Mouse (Mus musculus) intestine, postnatal 0 days (tissue): ENCODE results near the gene Hspa5. TPM values are rescaled to one million over a fixed set of nuclear protein-coding genes. Genes with fewer than 3 reads are reported as not detected.
"Not testable (repeated sequence)": the region's sequence is repeated elsewhere in the genome, so short reads cannot be mapped to it uniquely, and the experiment has no call there.

ENCODE experiments used
- ATAC-seq: fragments of 200-750 bp; cut with Nextera tagmentation; 2 replicates; pipeline ENCODE4 v1.8.0; 2017; ENCODE audit warnings: mild to moderate bottlenecking, moderate TSS enrichment, moderate library complexity
- H3K27ac ChIP-seq: fragments of 300-500 bp; sonication (generic); 2 replicates; pipeline ENCODE4 v1.5.1; 2014; ENCODE audit warnings: mild to moderate bottlenecking, low read depth, low read length, moderate library complexity
- H3K27me3 ChIP-seq: fragments of 300-500 bp; sonication (generic); replicated peaks from 2 replicates; pipeline ENCODE4 v1.6.1; 2014; ENCODE audit warnings: low read length, mixed read lengths; ENCODE audit not compliant: control insufficient read depth, insufficient read depth
- H3K36me3 ChIP-seq: fragments of 300-500 bp; sonication (generic); 2 replicates; pipeline ENCODE4 v1.6.1; 2014; ENCODE audit warnings: mild to moderate bottlenecking, moderate library complexity; ENCODE audit not compliant: control insufficient read depth, insufficient read depth
- H3K4me1 ChIP-seq: fragments of 300-500 bp; sonication (generic); replicated peaks from 2 replicates; pipeline ENCODE4 v1.6.1; 2014; ENCODE audit warnings: antibody characterized with exemption, low read length, mixed read lengths; ENCODE audit not compliant: control insufficient read depth, insufficient read depth
- H3K4me2 ChIP-seq: fragments of 300-500 bp; sonication (generic); replicated peaks from 2 replicates; pipeline ENCODE4 v1.6.1; 2014; ENCODE audit warnings: low read depth, mild to moderate bottlenecking, moderate library complexity
- H3K4me3 ChIP-seq: fragments of 300-500 bp; sonication (generic); 2 replicates; pipeline ENCODE4 v1.5.1; 2014; ENCODE audit warnings: low read depth, low read length
- H3K9ac ChIP-seq: fragments of 300-500 bp; sonication (generic); 2 replicates; pipeline ENCODE4 v1.6.1; 2014; ENCODE audit warnings: mild to moderate bottlenecking, low read depth, low read length
- H3K9me3 ChIP-seq: fragments of 300-500 bp; sonication (generic); 2 replicates; pipeline ENCODE4 v1.6.1; 2016; ENCODE audit warnings: mixed run types; ENCODE audit not compliant: control insufficient read depth
- CTCF ChIP-seq: sonication (generic); IDR thresholded peaks from 2 replicates; pipeline ENCODE4 v1.5.1; 2016; ENCODE audit warnings: low read depth, mild to moderate bottlenecking, control low read depth, antibody characterized with exemption, moderate library complexity
- WGBS: fragments of 180-500 bp; shearing (Covaris S2); extraction: QIAGEN DNeasy Blood & Tissue Kit; methylation state at CpG from one replicate; pipeline ENCODE4 v1.1.7; 2014; 5-methylcytosine and 5-hydroxymethylcytosine counted together
- polyA plus RNA-seq: library from polyadenylated mRNA; unstranded; fragments of >200 nt; fragmentation: Nextera tagmentation; extraction: Ambion mirVana; gene quantifications from 2 replicates; pipeline ENCODE4 v1.2.1, GENCODE M21; 2015

Gene Hspa5
- polyA plus RNA-seq, 1 experiment from 2014 or later: 457 TPM

- H3K4me2 ChIP-seq: no peak overlapping the region
- H3K36me3 ChIP-seq: peaks cover 51% of the 10 kb centered on the region
- no peak overlapping the region for H3K27ac ChIP-seq
- no peaks in the 10 kb centered on the region for H3K9me3 ChIP-seq
- no peak for ATAC-seq
- WGBS: 92% methylated on average over 3 of the region's 3 CpGs
- no peak overlapping the region for H3K9ac ChIP-seq
- H3K27me3 ChIP-seq: no peaks in the 10 kb centered on the region
- no peak overlapping the region for H3K4me3 ChIP-seq
- H3K4me1 ChIP-seq: no peaks in the 10 kb centered on the region
- TF ChIP-seq CTCF: no peak
Observed at GRCm38 (mm10) chr2:34810775-34811174, 39.0 kb downstream of the Hspa5 start.

- Histone ChIP-seq H3K4me1 (no peaks in the 10 kb centered on the region), H3K27ac (no peak overlapping the region), H3K36me3 (peaks cover 56% of the 10 kb centered on the region), H3K9me3 (no peaks in the 10 kb centered on the region), H3K4me2 (no peak overlapping the region), H3K27me3 (no peaks in the 10 kb centered on the region), H3K4me3 (no peak overlapping the region), H3K9ac (no peak overlapping the region)
- no peak for TF ChIP-seq CTCF
- 85% methylated on average over 7 of the region's 7 CpGs for WGBS
- ATAC-seq: no peak
Observed at GRCm38 (mm10) chr2:34812706-34813105, 40.9 kb downstream of the Hspa5 start.

- H3K27ac ChIP-seq, H3K4me3 ChIP-seq, H3K9me3 ChIP-seq, H3K4me1 ChIP-seq, H3K9ac ChIP-seq, H3K4me2 ChIP-seq, H3K27me3 ChIP-seq, ATAC-seq: not testable (repeated sequence)
- 88% methylated on average over 2 of the region's 2 CpGs for WGBS
- peaks cover 41% of the 10 kb centered on the region for H3K36me3 ChIP-seq
Observed at GRCm38 (mm10) chr2:34815893-34816292, 44.1 kb downstream of the Hspa5 start.

- Histone ChIP-seq H3K9me3 (no peaks in the 10 kb centered on the region), H3K4me2 (no peak overlapping the region), H3K27me3 (no peaks in the 10 kb centered on the region), H3K4me3 (no peak overlapping the region), H3K4me1 (no peaks in the 10 kb centered on the region), H3K9ac (no peak overlapping the region), H3K27ac (no peak overlapping the region), H3K36me3 (peaks cover 24% of the 10 kb centered on the region)
- WGBS: 91% methylated on average over 2 of the region's 2 CpGs
- TF ChIP-seq CTCF: 0 out of 2 replicates have a peak, but pooled peaks have one; percentile 11
- no peak for ATAC-seq
Observed at GRCm38 (mm10) chr2:34818492-34818891, 46.7 kb downstream of the Hspa5 start.

GRCm38 (mm10) chr2:34825827-34826459 is 54.2 kb downstream of the Hspa5 start, which contains the start of gene Fbxw2:
Gene Fbxw2 (minus strand): TSS chr2:34826311.
- peak within 1 kb of the TSS; percentile 88 for H3K27ac ChIP-seq
- peak within 1 kb of the TSS; percentile 75 for H3K4me2 ChIP-seq
- no peak for TF ChIP-seq CTCF
- under 1% methylated on average over 55 of the region's 57 CpGs for WGBS
- H3K36me3 ChIP-seq: peaks cover 3% of the 10 kb centered on the region; the same call in 1 of the 2 replicates
- peak within 1 kb of the TSS; percentile 98 for H3K9ac ChIP-seq
- H3K4me3 ChIP-seq: peak within 1 kb of the TSS; percentile 95
- 0 out of 2 replicates have a peak, but pooled peaks cover 9% of the 10 kb centered on the region for H3K4me1 ChIP-seq
- H3K27me3 ChIP-seq: no peaks in the 10 kb centered on the region
- ATAC-seq: peak; percentile 97
- no peaks in the 10 kb centered on the region for H3K9me3 ChIP-seq

GRCm38 (mm10) chr2:34826460-34827231 is 54.9 kb downstream of the Hspa5 start:
- TF ChIP-seq CTCF: no peak
- Histone ChIP-seq H3K4me1 (0 out of 2 replicates have a peak, but pooled peaks cover 9% of the 10 kb centered on the region), H3K27ac (peak overlapping the region; percentile 88; the same call in 1 of the 2 replicates), H3K4me3 (peak overlapping the region; percentile 95), H3K4me2 (peak overlapping the region; percentile 75), H3K9ac (peak overlapping the region; percentile 98), H3K9me3 (no peaks in the 10 kb centered on the region), H3K27me3 (no peaks in the 10 kb centered on the region), H3K36me3 (no peaks in the 10 kb centered on the region)
- ATAC-seq: peak; percentile 11; the same call in 1 of the 2 replicates
- WGBS: 36% methylated on average over 20 of the region's 21 CpGs

Other genes with a start within 250 kb of the Hspa5 start
- gene Gapvd1, start 16.7 kb upstream of the Hspa5 start, polyA plus RNA-seq: 31.3 and 34.6 TPM in 2 replicates
- 19.1 and 19.6 TPM in 2 replicates for gene Rabepk, start 27.9 kb downstream of the Hspa5 start, polyA plus RNA-seq
- 36.8 and 39.7 TPM in 2 replicates for gene Fbxw2, start 54.3 kb downstream of the Hspa5 start, polyA plus RNA-seq
- not detected in 2 replicates for gene Gm34653, start 61.0 kb downstream of the Hspa5 start, polyA plus RNA-seq
- gene Cutal, start 102.4 kb downstream of the Hspa5 start, polyA plus RNA-seq: 16.4 and 17.6 TPM in 2 replicates
- 47.5 and 52.2 TPM in 2 replicates for gene Psmd5, start 103.0 kb downstream of the Hspa5 start, polyA plus RNA-seq
- 2.7 and 2.9 TPM in 2 replicates for gene Phf19, start 142.1 kb downstream of the Hspa5 start, polyA plus RNA-seq
- gene Traf1, start 189.8 kb downstream of the Hspa5 start, polyA plus RNA-seq: 1.1 and 1.6 TPM in 2 replicates